Mouse (Mus musculus) kidney, adult 2 months (tissue): Measurements from ENCODE around the gene Spock2.

Source experiments
- CTCF ChIP-seq: fragments of 200-500 bp; conservative IDR thresholded peaks from 2 replicates; pipeline ENCODE4 v1.5.1; 2011; ENCODE audit warnings: low read depth, mild to moderate bottlenecking, control low read depth, low read length, moderate library complexity, mixed read lengths; ENCODE audit not compliant: insufficient read depth, insufficient read length
- POLR2A ChIP-seq: fragments of 200-500 bp; IDR thresholded peaks from one replicate; pipeline ENCODE4 v1.6.1; 2011; ENCODE audit warnings: low read depth, low read length, control low read depth

GRCm38 (mm10) chr10:60077736-60078560 is 28.1 kb upstream of the Spock2 start:
- no peak for TF ChIP-seq CTCF
- TF ChIP-seq POLR2A: no peak
